Mouse (Mus musculus) kidney, adult 9 months (tissue): ENCODE data around the gene Ttyh1.

Source experiments
- DNase-seq: peaks from one replicate; pipeline ENCODE4 v3.0.0; 2022

Gene Ttyh1

GRCm38 (mm10) chr7:4119344-4119902 is at the start of gene Ttyh1:
Gene Ttyh1 (plus strand): TSS chr7:4119408.
- no peak for DNase-seq

DNA sequence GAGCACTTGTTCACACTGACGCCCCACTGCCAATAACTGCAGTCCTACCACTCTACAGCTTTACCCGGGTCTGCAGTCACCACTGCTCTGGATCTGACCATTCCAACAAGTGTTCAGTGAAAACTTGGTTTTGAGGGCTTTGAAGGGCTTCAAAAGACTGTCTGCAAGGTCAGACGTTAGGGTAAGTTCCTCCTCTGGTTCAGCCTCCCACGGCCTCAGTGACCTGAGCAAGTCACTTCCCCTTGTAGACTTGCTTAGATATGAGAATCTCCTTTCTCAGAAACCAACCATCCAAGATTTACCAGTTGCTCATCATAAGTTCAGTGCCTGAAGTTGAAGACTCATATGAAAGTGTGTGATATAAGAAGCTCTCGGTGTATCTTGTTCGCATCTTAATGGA is 48.1 kb upstream of the Ttyh1 start:
- no peak for DNase-seq

- DNase-seq, result no peak
These were observed 46.1 kb upstream of the Ttyh1 start for GRCm38 (mm10) chr7:4073144-4073543.

DNA sequence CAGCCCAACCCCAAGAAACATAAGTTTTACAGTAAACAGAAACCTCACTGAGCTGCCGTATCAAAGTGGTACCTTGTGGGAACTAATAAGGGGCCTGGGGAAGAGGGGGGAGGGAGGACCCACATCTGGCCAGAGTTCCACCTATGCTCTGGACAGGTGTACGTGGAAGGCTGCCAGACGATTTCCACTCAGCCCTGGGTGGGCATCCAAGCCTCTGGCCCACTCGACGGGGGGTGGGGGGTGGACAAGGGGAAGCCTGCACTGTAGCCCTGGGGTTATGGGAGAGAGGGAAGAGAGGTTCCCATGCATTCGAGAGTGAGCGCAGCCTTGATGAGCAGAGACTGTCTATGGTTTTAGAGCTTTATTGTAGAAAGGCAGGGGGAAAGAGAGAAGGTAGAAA is 39.7 kb upstream of the Ttyh1 start:
- no peak for DNase-seq

GRCm38 (mm10) chr7:4080552-4080951 is 38.7 kb upstream of the Ttyh1 start:
- DNase-seq, result no peak

- DNase-seq, result no peak
These were observed 37.5 kb upstream of the Ttyh1 start for GRCm38 (mm10) chr7:4081706-4082105.

GRCm38 (mm10) chr7:4082804-4083203 is 36.4 kb upstream of the Ttyh1 start:
- DNase-seq, result peak; percentile 44

DNA sequence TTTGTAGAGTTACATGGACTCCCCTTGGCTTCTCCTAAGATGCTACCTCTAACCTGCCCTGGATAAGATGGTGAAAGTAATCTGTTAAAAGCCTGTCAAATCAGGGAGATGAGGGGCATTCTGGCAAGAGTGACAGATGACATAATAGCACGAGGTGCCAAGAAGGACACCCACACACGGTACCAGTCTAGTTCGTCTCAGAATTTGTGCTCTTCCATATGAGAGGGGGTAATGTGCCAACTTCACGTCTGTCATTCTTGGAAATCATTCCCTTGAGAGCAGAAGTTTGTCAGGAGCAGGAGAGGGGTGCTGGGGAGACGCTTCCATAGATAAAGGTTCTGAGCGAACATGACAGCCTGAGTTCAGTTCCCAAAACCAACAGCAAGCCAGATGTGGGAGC is 35.0 kb upstream of the Ttyh1 start:
- no peak for DNase-seq

- DNase-seq, result no peak
These were observed 33.6 kb upstream of the Ttyh1 start for GRCm38 (mm10) chr7:4085562-4085961.

DNA sequence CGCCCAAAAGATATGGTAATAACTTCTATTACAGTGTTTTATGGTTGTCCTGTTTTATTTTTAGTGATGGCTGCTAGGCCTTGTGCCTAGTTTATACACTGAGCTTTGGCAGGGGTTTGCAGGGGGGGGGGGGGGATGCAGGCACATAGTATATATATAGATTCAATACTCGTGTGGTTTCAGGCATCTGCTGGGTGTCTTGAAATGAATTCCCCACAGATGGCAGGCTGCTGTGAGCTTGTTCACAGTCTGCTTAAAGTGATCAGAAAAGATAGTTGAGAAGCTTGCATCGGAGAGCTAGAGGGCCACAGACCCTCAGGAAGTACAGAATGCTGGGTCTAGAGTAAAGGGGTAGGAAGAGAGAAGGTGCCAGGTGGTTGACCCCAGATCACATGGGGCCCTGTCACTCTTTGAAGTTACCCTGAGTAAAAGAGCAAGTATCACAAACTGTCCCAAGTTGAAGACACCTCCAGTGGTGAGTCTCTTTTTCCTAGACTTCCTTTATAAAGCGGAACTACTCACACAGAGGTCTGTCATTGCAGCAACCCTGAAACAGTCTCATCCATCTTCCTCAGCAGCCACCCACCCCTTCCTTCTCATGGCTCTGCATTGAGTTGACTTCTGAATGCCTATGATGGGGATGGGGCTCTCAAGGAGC is 31.8 kb upstream of the Ttyh1 start:
- DNase-seq, result no peak

DNA sequence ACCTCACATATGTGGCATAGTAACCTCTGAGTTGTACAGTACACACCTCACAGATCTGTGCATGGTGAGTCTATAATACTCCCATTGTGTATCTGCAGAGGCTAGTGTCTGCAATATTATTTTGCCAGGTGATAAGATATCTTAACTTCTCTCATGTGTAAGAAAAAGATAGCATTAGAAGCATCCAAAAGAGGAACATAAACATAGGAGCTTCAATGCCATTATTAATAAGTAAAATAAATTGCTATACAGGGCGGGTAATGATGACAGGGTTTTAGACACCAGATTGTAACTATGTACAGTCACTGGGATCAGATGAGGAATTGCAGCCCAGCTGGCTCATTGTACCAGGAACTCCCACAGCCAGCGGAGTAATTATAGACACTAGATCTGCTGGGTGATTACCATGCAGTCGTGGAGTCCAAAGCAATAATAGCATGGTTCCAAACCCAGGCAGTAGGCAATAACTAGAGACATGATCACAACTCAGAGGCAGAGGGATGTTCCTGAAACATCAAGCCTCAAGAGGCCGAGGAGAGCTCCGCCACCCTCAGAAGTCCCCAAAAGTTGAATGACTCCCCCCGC is 31.2 kb upstream of the Ttyh1 start:
- no peak for DNase-seq

DNA sequence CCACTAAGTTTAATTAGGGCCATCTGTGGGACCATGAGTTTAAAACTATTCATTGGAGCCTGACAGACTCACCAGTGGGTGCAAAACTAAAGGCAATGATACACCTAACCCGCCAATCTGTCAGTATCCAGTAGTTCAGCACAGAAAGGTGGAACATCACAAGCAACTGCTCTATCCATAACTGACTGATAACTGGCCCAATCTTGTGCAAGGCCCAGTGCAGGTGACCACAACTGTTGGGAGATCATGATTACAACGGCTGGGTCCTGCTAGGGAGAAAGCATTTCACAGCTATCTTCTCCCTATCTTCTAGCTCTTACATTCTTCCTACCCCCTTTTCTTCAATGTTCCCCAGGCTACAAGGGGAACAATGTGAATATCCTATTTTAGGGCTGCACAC is 30.5 kb upstream of the Ttyh1 start:
- DNase-seq, result no peak

DNA sequence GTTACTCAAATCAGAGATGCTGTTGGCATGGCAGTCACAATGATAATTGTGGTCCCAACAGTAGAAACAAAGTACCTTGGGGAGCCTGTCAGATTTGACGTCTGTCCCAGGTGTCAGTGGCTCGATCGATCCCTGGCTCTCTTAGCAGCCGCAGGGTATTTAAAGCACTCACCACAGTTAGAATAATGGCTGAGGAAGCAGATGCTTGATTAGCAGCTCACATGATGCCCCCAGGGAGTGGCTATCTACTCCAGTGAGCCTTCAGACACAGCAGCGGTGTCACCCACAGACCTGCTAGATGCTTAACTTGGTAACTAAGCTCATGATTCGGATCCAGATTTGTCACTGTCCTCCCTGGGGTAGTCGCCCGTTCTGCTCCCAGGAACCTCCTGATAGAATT is 28.0 kb upstream of the Ttyh1 start:
- DNase-seq, result no peak

DNA sequence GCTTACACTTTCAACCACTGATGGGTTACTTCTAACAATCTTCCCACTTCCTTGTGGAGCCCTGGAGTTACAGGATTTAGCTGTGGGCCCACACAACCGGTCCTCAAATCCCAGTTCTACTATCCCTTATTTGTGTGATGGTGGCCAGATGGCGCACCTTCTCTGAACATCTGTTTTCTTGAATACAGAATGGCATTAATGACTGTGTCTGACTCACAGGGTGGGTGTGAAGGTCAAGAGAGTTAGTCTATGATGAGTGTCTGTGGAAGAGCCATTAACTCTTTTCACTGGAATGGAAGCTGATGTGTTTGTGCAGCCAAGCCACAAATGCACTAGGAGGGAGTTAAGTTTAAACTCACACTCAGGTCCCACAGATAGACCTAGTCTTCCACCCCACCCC is 20.9 kb upstream of the Ttyh1 start:
- DNase-seq, result no peak

DNA sequence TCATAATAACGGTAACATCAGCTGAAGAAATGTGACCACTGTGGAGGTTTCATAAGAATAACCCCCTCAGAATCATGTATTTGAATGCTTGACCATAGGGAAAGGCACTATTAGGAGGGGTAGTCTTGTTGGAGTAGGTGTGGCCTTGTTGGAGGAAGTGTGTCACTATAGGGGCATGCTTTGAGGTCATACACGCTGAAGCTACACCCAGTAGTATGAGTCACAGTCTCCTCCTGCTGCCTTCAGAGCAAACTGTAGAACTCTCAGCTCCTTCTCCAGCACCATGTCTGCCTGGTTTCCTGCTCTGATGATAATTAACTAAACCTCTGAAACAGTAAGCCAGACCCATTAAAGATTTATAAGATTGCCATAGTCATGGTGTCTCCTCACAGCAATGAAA is 20.4 kb upstream of the Ttyh1 start:
- DNase-seq, result no peak

- DNase-seq, result no peak
These were observed 18.1 kb upstream of the Ttyh1 start for GRCm38 (mm10) chr7:4101144-4101543.

GRCm38 (mm10) chr7:4103411-4103810 is 15.8 kb upstream of the Ttyh1 start:
- peak; percentile 57 for DNase-seq

- no peak for DNase-seq
These were observed 7.4 kb upstream of the Ttyh1 start for GRCm38 (mm10) chr7:4111766-4112165.

DNA sequence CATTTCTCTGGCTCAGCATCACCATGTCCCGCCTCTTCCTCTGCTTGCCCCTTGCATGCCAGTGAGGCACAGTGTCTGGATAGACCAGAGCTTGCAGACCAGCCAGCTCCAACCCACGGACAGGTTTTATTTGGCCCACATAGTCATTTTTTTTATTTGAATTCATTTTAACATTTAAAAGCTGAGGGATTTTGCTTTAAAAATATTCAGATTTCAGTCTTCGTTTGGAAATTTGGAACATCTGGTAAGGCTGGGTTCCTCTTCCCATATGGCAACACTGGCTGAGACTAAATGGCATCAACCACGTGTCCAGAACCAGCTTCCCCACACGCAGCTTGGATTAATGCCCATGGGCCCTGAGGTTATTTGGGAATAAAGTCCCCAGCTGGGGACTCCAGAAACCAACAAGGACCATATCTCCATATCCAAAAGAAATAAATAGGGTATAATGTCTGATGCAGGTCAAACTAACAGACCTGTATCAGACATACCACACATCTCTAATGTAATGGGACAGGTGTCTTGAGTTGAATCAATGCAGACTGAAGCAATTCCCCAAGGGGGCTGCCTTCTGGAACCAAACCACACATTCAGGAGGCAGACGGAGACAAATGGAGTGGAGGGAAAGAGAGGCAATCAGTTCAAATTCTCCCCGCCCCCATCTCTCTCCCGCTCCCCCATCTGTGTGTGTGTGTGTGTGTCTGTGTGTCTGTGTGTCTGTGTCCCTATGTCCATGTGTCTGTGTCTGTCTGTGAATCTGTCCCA is 2.0 kb upstream of the Ttyh1 start:
- DNase-seq, result no peak

- DNase-seq, result no peak
These were observed 1.0 kb downstream of the Ttyh1 start for GRCm38 (mm10) chr7:4119976-4120921.

- no peak for DNase-seq
These were observed 3.0 kb downstream of the Ttyh1 start for GRCm38 (mm10) chr7:4122076-4122768.

DNA sequence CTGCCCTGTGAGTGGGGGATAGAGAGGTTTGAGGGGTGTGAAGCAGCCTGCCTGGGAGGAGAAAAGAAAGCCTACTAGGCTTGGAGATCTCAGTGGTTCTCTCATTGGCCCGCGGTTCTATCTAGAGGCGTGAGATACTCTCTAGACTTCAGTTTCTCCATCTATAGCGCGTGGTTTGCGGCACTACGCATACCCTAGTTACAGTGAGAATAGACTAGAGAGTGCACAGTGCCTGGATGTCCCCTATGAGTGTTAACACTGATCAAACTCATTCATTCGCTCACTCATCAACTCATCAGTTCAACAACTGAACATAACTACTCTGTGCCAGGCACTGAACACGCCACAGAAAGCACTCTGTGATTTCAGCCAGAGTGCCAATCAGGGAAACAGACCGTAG is 3.6 kb downstream of the Ttyh1 start:
- no peak for DNase-seq
